Mouse (Mus musculus): ENCODE measurements around the gene Hist1h1a.
A peak's percentile ranks its signal among the peaks of the same experiment; 100 is the strongest.

Gene Hist1h1a

DNA sequence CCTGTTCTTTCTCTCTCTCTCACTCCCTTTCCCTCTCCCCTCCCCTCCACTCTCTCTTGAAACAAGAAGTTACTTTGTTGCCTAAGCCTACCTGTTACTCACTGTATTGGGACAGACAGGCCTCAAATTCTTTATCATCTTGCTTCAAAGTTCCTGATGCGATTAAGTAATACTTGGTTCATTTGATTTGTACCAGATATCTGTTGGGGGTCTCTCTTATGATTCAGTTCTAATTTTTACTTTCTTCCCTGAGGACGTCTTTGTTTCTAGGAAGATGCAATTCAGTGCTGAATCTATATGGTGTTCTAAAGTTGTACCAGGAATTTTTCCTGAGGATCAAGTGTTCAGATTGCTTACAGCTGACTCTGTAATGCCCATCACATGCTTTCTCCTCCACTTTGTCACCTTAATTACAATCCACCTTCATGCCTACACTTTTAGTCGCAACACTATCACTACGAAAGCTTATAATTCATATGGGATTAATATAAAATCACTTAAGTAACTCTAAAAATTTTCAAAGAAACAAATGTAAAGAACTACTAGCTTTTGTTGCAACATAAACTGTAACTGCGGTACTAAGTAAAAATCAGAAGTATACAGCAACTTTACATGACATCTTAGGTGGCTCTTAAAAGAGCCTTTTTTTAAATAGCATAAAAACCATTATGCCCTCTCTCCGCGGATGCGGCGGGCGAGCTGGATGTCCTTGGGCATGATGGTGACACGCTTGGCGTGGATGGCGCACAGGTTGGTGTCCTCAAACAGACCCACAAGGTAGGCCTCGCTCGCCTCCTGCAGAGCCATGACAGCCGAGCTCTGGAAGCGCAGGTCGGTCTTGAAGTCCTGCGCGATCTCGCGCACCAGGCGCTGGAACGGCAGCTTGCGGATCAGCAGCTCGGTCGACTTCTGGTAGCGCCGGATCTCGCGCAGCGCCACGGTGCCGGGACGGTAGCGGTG is 18.8 kb upstream of the Hist1h1a start:
- no peak for DNase-seq

DNA sequence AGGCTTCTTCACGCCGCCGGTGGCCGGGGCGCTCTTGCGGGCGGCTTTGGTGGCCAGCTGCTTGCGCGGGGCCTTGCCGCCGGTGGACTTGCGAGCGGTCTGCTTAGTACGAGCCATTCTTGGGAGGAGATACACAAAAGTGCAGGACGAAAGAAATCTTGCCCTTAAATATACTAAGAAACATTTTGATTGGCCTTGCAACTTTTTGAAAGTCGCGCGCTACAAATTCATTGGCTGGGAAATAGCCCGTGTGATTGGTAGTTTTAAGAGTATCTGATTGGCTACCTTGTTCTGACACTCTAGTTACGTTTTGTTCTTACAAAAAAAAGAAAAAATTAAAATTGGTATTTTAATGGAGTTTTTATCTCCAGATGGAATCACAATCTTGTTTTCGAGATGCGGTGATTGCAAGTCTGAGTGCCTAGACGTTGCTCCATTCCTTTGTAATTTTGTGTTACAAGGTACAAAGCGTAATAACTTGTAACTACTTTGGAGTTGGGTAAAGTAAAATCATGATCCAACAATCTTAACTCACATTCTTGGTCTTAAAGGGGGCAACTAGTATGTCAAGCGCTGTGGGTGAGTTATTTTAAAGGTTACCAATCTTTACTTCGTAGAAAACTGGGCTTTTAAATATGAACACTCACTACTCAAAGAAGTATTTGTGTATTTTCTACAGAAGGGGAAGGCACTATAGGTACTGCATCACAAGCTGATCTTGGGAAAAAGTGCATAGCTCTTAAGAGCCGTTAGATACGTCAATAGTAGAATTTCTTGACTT is 17.9 kb upstream of the Hist1h1a start, which contains the start of gene Hist1h3c:
Gene Hist1h3c (minus strand): TSS at position 222 of the 781 bp plus-strand sequence.
- peak; percentile 88 for DNase-seq

DNA sequence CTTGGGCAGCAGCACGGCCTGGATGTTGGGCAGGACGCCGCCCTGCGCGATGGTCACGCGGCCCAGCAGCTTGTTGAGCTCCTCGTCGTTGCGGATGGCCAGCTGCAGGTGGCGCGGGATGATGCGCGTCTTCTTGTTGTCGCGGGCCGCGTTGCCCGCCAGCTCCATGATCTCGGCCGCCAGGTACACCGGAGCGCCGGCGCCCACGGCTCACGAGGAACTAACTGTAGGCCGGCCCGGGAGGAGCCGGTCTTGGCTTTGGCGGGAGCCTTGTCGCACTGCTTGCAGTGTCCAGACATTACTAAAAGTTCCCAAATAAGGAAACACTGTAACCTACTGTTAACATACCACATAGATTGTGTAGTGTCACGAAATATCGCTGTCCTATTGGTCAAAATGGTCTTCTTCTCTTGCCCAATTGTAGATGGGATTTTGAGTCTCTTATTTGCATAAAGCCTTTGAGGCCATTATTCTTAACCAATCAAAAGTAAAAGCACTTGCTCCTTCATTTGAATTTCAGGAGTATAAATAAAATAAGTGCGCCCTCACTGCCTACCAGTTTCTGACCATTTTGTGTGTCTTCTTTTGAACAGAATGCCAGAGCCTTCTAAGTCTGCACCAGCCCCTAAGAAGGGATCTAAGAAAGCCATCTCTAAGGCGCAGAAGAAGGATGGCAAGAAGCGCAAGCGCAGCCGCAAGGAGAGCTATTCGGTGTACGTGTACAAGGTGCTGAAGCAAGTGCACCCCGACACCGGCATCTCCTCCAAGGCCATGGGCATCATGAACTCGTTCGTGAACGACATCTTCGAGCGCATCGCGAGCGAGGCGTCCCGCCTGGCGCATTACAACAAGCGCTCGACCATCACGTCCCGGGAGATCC is 17.0 kb upstream of the Hist1h1a start, which contains the start of gene Hist1h2bb:
Gene Hist1h2bb (plus strand): TSS at position 534 of the 880 bp plus-strand sequence.
- peak; percentile 56 for DNase-seq

DNA sequence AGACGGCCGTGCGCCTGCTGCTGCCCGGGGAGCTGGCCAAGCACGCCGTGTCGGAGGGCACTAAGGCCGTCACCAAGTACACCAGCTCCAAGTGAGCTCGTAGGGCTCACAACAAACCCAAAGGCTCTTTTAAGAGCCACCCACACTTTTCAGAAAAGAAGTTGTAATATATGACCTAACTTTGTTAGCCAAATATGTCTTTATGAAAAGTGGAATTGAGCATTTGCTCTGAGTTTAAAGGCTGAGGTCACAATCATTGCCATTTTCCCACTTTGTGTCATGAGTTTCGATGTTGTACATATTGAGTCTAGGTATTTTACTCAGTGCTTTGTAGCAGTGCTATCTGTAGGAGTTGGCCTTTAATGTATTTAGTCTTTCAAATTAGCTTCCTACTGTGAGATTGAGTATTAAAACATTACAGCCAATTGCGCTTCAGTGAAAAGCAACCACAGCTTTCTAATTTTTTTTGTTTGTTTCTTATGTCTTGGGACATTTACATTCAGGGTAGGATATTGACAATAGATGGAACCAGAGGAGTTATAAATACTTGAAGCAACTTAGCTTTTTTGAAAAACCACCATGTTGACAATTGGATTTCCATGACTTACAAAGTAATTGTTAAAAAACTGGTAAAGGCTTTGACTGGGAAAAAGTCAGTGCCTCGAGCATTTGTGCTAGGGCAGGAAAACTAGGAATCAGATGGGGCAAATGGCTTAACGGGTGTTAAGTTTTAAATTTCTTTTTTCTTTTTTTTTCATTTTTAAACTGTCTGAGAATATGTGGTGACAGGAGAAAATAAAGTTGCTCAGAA is 16.2 kb upstream of the Hist1h1a start:
- no peak for DNase-seq

DNA sequence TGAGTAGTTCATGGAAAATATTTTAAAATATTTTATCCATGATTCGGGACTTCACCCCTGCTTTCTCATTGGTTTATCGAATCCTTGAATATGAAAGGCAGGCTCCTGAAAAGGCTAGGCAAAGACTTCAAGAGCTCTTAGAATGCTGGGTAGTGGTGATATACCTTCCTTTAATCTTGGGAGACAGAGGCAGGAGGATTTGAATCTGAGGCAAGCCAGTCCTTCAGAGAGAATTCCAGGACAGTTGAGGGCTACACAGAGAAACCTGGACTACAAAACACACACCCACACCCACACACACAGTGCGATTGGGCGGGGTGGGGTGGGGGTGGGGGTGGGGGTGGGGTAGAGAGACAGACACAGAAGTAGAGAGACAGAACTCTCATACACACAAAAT is 15.6 kb upstream of the Hist1h1a start:
- DNase-seq, result no peak

DNA sequence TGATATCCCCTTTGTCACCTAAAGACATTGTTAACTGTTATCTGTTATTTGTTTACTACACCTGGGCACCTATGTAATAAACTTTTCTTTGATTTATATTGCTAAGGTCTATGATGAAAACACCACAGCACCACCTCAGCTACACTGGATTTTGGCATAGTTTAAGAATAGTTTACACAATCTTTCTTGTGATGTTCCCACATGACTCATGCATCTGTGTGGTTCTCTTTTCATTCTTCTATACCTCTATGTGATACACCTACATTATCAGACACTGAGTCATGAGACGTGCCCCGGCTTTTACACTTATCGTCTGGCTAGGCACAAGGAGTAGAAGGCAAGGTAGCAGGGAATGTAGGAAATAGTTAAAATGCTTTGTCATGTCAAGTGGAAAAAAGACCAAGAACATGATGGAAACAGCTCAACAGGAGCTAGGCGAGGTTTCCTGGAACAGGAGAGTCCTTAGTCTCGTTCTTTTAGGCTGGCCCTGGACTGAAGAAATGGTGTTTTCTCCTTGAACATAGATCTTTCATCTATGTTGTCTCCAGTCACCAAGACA is 13.8 kb upstream of the Hist1h1a start:
- DNase-seq, result no peak

DNA sequence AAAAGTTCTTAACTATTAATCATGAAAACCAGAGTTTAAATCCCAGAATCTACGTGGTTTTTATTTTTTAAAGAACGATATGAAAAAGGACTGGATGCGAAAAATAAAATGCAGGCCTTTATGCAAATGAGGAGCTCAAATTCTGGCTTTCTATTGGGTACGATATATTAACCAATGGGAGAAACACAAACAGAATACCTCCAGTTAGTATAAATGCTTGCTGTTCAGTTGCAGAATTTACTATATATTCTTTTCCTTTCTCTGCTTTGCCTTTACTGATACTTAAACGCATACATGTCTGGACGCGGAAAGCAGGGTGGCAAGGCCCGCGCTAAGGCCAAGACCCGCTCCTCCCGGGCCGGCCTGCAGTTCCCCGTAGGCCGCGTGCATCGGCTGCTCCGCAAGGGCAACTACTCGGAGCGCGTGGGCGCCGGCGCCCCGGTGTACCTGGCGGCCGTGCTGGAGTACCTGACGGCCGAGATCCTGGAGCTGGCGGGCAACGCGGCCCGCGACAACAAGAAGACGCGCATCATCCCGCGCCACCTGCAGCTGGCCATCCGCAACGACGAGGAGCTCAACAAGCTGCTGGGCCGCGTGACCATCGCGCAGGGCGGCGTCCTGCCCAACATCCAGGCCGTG is 12.5 kb upstream of the Hist1h1a start, which contains the start of gene Hist1h2ab:
Gene Hist1h2ab (plus strand): TSS at position 288 of the 639 bp plus-strand sequence.
- DNase-seq, result peak; percentile 22

DNA sequence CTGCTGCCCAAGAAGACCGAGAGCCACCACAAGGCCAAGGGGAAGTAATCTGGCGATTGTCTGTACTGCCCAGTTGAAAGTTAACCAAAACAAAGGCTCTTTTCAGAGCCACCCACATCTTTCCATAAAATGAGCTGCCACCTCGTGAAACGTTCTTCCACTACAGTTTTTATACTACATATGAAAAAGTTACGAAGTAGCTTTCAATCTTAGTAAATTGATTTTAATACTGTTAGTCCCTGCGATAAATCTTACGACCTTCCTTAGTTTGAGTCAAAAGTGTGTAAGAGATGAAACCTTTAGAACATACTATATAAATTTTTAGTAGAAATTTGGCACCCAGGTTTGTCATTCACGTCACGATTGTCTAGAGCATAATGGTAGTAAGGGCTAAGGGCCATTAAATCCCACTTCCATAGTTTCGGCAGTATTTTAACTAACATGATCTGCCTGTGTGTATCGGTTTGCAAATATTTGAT is 11.9 kb upstream of the Hist1h1a start:
- no peak for DNase-seq

DNA sequence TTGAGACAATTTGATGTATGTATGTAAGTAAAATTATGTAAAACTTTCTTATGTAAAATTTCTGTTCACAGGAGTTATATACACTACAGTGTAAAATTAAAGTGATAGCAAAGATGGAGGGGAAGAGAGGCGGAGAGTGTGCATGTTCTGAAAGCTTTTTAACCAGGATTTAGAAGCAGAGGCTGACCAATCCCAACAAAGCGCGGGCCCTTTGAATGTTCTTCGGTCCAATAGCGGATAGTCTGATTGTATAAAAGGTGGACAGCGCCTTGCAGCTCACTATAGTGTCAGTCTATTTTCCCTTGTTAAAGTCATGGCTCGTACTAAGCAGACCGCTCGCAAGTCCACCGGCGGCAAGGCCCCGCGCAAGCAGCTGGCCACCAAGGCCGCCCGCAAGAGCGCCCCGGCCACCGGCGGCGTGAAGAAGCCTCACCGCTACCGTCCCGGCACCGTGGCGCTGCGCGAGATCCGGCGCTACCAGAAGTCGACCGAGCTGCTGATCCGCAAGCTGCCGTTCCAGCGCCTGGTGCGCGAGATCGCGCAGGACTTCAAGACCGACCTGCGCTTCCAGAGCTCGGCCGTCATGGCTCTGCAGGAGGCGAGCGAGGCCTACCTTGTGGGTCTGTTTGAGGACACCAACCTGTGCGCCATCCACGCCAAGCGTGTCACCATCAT is 11.3 kb upstream of the Hist1h1a start, which contains the start of gene Hist1h3b:
Gene Hist1h3b (plus strand): TSS at position 201 of the 675 bp plus-strand sequence.
- DNase-seq, result peak; percentile 88

DNA sequence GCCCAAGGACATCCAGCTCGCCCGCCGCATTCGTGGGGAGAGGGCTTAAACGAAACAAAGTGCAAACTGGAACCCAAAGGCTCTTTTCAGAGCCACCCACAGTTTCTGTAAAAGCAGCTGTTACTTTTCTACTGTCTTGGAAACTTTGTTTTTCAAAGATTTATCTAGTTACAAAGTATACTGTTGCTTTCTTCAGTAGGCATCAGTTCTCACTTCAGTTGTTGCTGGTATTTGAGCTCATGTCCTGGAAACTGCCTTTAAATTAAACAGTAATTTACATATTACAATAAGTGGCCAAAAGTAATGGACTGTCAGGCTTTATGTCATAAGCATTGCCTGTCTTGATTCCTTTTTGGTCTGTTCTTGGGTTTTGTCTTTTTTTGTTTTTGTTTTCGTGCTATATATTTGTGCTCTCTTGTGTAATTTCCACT is 10.7 kb upstream of the Hist1h1a start:
- no peak for DNase-seq

DNA sequence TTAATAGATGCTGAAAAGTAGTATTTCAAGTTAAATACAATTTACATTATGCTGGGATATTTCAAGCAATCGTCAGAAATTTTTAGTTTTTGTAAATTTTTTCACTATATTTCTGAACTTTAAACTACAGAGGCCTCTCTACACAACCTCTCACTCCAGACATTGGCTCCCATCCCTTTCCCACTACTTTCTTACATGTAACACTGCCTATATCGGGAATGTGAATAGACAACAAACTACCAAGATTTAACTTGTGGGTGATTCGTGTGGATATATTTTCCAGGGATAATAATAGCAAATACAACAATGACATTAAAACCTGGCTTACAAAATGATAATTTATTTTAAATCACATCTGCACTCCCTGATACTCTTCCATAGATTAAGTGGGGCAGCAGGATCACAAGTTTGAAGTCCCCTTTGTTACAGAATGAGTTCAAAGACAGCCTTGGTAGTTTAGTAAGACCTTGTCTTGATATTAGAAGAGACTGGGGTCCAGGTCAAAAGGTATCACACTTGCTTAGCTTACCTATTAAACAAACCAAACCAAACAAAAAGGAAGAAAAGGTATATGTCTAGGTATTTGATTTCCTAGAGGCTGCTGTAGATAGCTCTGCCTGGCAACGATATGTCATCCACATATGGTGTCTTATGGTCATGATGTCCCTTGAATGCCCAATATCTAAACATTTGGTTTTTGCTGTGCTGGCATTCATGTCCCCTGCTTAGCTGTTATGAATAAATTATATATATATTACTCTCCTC is 10.0 kb upstream of the Hist1h1a start:
- no peak for DNase-seq

DNA sequence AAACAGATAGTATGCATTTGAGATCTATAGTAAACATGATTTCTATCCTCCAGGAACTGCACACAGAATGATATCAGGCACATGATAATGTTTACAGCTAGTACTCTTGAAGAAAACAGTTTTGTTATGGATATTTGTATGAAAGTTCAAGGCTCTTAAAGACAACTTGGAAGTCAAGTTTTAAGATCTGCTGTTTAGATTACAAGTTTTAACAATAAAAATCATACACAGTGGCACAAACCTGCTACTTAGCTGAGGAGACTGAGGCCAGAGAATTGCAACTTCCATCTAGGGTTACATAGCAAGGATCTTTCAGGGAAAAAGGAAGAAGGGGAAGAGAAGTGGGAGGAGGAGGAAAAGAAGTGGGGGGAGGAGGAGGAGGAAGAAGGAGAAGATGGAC is 8.5 kb upstream of the Hist1h1a start:
- no peak for DNase-seq

DNA sequence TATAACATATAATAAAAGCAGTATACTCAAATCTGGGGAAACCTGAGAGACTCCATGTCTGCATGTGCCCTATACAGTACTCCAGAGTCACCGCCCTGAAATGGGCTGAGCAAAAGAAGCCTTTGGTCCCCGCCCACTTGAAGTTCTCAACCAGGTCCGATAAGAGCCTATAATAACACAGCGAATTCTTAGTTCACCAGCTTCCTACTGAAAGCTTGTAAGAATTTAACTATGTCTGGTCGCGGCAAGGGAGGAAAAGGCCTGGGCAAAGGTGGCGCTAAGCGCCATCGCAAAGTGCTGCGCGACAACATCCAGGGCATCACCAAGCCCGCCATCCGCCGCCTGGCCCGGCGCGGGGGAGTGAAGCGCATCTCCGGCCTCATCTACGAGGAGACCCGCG is 6.7 kb upstream of the Hist1h1a start, which contains the start of gene Hist1h4b:
Gene Hist1h4b (plus strand): TSS at position 224 of the 400 bp plus-strand sequence.
- peak; percentile 91 for DNase-seq

DNA sequence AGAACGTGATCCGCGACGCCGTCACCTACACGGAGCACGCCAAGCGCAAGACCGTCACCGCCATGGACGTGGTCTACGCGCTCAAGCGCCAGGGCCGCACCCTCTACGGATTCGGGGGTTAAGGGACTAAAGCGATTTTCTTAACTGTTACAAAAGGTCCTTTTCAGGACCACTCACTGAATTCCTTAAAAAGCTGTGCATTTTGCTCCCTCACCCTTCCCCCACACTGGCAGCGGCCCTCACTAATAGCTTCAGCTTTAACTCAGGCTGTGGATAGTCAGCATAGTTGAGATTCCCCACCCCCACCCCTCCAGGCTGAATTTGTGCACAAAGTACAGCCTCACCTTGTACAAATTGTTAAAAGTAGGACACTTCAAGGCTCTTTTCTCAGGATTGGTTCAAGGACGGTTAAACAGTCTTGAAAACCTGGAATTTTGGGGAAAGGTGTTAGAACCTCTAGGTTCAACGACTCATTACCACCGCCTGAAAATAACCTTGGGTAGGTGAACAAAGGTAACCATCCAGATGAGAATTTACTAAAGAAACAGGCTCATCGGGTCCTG is 6.2 kb upstream of the Hist1h1a start:
- no peak for DNase-seq

DNA sequence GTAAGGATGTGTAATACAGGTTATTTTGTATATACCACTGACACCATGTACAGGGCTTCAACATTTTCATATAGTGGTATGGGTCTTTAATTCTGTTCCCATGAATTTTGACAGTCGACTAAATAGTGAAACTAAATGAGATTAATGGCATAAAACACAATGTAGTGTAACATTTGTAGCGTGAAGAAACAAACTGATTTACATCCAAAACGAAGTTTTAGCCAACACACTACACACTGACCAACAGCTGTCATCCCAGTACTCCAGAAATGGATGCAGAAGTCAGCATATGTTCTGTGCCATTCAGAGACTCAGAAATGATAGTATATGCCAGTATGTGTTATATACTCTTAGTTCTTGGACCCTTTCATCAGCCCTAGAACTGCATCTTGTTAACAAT is 5.5 kb upstream of the Hist1h1a start:
- no peak for DNase-seq

DNA sequence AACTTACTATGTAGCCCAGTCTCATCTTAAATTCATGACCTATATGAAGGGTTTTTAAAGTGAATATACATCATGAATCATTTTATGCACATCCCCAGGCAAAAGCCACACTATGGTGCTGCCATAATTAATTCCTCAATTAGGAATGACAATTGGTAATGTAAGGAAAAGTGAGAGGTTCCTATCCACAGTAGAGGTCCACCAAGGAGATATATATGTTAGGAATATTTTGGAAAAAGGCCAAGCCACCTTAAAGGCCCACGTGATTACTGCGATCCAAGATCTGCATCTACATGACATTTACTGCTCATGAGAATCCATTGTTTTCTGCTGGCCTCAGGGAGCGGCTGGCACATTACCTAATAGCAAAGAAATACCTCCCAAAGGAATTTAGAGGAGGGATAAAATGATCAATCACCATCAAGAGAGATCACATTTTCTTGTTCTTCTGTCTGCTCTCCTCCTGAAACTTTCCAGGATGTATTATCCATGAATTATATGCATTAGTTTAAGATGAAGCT is 4.2 kb upstream of the Hist1h1a start:
- DNase-seq, result no peak

DNA sequence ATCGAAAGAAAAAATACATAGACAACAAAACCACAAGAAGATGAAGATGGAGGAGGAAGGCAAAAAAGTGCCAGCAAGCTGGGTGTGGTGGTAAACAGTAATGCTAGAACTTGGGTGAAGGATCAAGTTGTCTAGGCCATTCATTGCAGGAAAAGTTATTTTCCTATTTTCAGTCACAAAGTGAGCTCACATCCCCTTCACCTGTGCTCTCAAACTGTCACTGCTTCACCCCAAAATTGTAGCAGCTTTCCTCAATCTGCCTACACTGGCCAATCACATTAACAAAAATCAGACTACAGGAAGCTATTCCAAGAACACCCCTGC is 3.6 kb upstream of the Hist1h1a start:
- DNase-seq, result no peak

DNA sequence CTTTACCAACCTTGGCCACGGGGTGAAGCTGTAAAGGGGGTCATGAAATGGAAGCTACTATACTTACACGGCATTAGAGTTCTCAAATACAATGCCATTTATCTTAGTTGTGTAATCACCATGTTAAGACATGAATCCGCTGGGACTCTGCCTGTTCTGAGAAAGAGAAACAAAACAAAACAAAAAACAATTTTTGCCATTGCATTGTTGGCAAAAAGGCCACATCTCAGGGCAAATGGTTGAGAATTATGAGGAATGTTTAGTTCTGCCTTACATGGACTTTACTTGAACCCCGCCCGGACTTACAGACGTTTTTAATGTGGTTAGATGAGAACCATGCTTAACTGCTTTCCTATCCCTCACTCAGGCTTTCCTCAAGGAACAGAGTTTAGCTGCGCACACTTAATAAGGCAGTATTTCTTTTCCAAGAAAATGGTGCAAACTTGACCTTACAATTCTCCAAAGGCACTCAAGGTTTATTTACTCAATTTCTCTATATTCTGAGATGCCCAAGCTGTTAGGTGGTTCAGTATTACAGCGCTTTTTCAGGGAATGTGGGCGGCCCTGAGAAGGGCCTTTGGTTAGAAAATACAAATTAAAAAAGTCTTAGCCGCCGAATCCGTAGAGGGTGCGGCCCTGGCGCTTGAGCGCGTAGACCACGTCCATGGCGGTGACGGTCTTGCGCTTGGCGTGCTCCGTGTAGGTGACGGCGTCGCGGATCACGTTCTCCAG is 3.1 kb upstream of the Hist1h1a start:
- DNase-seq, result no peak

Measured in lung, postnatal 14 days (tissue).